Mouse (Mus musculus): Measurements from ENCODE around the gene Ddx56.

GRCm38 (mm10) chr11:6299435-6299834 is 31.9 kb upstream of the Ddx56 start:
- TF ChIP-seq CTCF (IDR thresholded peaks at IDR 0.05; ENCODE audit: insufficient read depth, low read depth, low read length) (no peak), POLR2A (IDR thresholded peaks at IDR 0.05; ENCODE audit: insufficient read depth, low read depth, low read length) (no peak)
